Mouse (Mus musculus): ENCODE measurements around the gene Sgta. TPM values are rescaled to one million over a fixed set of nuclear protein-coding genes. Genes with fewer than 3 reads are reported as not detected.
"Not testable (repeated sequence)": the region's sequence is repeated elsewhere in the genome, so short reads cannot be mapped to it uniquely, and the experiment has no call there.

Sgta gene
- polyA plus RNA-seq, 1 experiment from 2014 or later, result 124 TPM

DNA sequence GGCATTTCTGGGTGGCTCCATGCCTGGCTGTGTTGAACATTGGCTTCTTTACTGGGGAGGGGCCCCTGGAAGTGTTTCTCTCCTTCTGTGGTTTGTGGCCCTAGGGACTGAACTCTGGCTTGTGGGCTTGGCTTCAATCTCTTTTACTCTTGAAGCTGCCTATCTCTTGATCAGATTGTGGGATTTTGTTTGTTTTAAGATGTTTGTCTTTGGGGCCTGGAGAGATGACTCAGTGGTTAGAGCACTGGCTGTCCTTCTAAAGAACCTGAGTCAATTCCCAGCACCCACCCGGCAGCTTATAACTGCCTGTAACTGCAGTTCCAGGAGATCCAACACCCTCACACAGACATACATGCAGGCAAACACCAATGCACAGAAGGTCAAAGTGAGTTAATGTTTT, 16.4 kb upstream of the Sgta start:
- H3K27ac ChIP-seq (ENCODE audit: low read depth, low read length), result no peak overlapping the region
- no peaks in the 10 kb centered on the region for H3K4me1 ChIP-seq (replicated peaks; ENCODE audit: control insufficient read depth, insufficient read depth, low read length)
- WGBS, result 65% methylated on average over 1 of the region's 1 CpGs
- H3K36me3 ChIP-seq (ENCODE audit: control insufficient read depth, insufficient read depth), result peaks cover 55% of the 10 kb centered on the region; the same call in 1 of the 2 replicates
- no peaks in the 10 kb centered on the region for H3K27me3 ChIP-seq (replicated peaks; ENCODE audit: control insufficient read depth, insufficient read depth, low read length)
- ATAC-seq, result no peak
- H3K4me3 ChIP-seq (ENCODE audit: low read depth, low read length), result no peak overlapping the region
- H3K9me3 ChIP-seq (ENCODE audit: control insufficient read depth), result no peaks in the 10 kb centered on the region
- TF ChIP-seq CTCF (IDR thresholded peaks at IDR 0.05; ENCODE audit: low read depth), result no peak
- no peak overlapping the region for H3K9ac ChIP-seq (ENCODE audit: low read depth, low read length)
- no peak overlapping the region for H3K4me2 ChIP-seq (replicated peaks; ENCODE audit: low read depth)

DNA sequence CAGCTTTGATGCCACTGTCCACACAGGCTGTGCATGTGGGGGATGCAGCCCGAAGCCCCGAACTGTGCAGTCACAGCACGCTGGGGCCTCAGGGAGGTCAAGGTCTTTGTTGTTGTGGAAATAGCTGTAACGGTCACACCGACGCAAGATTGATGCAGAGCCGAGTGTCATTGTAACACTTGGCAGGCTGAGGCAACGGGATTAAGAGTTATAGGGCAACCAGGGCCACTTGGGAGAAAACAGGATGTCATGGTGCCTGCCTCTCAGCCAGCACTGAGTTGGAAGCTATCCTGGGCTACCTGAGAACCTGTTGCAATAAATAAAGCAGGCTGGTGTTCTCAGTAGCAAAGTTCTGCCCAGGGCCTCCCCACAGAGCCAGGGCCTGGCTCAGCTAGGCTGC, 15.8 kb upstream of the Sgta start:
- Histone ChIP-seq H3K4me3 (ENCODE audit: low read depth, low read length) (no peak overlapping the region), H3K36me3 (ENCODE audit: control insufficient read depth, insufficient read depth) (peaks cover 49% of the 10 kb centered on the region; the same call in 1 of the 2 replicates), H3K9ac (ENCODE audit: low read depth, low read length) (no peak overlapping the region), H3K9me3 (ENCODE audit: control insufficient read depth) (no peaks in the 10 kb centered on the region), H3K4me1 (replicated peaks; ENCODE audit: control insufficient read depth, insufficient read depth, low read length) (no peaks in the 10 kb centered on the region; the same call in 1 of the 2 replicates), H3K27me3 (replicated peaks; ENCODE audit: control insufficient read depth, insufficient read depth, low read length) (no peaks in the 10 kb centered on the region), H3K4me2 (replicated peaks; ENCODE audit: low read depth) (no peak overlapping the region), H3K27ac (ENCODE audit: low read depth, low read length) (no peak overlapping the region)
- 78% methylated on average over 8 of the region's 8 CpGs for WGBS
- ATAC-seq, result no peak
- TF ChIP-seq CTCF (IDR thresholded peaks at IDR 0.05; ENCODE audit: low read depth), result no peak

DNA sequence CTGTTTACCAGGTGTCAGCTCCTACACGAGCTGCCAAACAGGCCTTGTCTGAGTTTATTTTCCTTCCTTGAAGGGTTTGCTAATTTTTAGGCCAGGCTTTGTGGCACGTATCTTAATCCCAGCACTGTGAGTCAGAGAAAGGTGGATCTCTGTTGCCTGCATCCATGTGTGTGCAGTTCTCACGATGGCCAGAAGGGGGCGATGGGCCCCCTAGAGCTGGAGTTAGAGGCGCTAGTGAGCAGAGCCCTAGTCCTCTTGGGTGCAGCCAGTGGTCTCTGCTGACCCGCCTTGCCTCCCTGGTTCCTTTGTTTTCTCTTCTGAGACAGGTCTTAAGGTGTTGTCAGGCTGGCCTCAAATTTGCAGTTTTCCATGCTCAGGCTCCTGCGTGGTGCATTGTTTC, 13.5 kb upstream of the Sgta start:
- Histone ChIP-seq H3K9me3 (ENCODE audit: control insufficient read depth) (no peaks in the 10 kb centered on the region), H3K9ac (ENCODE audit: low read depth, low read length) (no peak overlapping the region), H3K4me1 (replicated peaks; ENCODE audit: control insufficient read depth, insufficient read depth, low read length) (peaks cover 3% of the 10 kb centered on the region; the same call in 1 of the 2 replicates), H3K4me3 (ENCODE audit: low read depth, low read length) (no peak overlapping the region), H3K27me3 (replicated peaks; ENCODE audit: control insufficient read depth, insufficient read depth, low read length) (no peaks in the 10 kb centered on the region), H3K36me3 (ENCODE audit: control insufficient read depth, insufficient read depth) (peaks cover 31% of the 10 kb centered on the region; the same call in 1 of the 2 replicates), H3K4me2 (replicated peaks; ENCODE audit: low read depth) (no peak overlapping the region), H3K27ac (ENCODE audit: low read depth, low read length) (no peak overlapping the region; the same call in 1 of the 2 replicates)
- WGBS, result 66% methylated on average over 7 of the region's 7 CpGs
- TF ChIP-seq CTCF (IDR thresholded peaks at IDR 0.05; ENCODE audit: low read depth), result peak; percentile 73
- ATAC-seq, result no peak

DNA sequence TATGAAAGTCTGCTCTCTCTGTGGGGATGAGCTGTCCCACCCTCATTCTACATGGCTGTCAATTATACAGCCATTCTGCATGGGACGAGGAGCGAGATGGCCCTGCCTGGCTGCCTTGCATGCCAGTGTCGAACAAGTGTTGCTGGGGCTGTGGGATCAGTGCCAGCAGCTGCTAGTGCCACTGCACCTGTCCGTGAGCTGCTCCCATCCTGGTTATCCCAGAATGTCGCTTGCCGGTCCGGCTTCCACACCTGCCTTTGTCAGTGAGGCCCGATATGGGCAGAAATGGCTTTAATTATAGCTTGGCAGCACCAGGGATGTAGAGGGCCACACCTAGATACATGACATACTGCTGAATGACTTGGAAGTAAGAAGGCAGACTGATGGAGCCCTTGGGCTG, 12.3 kb upstream of the Sgta start:
- WGBS, result 90% methylated on average over 8 of the region's 8 CpGs
- Histone ChIP-seq H3K9me3 (ENCODE audit: control insufficient read depth) (no peaks in the 10 kb centered on the region), H3K4me3 (ENCODE audit: low read depth, low read length) (no peak overlapping the region), H3K36me3 (ENCODE audit: control insufficient read depth, insufficient read depth) (peaks cover 21% of the 10 kb centered on the region; the same call in 1 of the 2 replicates), H3K4me2 (replicated peaks; ENCODE audit: low read depth) (no peak overlapping the region), H3K27ac (ENCODE audit: low read depth, low read length) (no peak overlapping the region), H3K27me3 (replicated peaks; ENCODE audit: control insufficient read depth, insufficient read depth, low read length) (no peaks in the 10 kb centered on the region), H3K9ac (ENCODE audit: low read depth, low read length) (no peak overlapping the region), H3K4me1 (replicated peaks; ENCODE audit: control insufficient read depth, insufficient read depth, low read length) (peaks cover 3% of the 10 kb centered on the region; the same call in 1 of the 2 replicates)
- no peak for TF ChIP-seq CTCF (IDR thresholded peaks at IDR 0.05; ENCODE audit: low read depth)
- no peak for ATAC-seq

- H3K9ac ChIP-seq (ENCODE audit: low read depth, low read length), result peak within 1 kb of the TSS; percentile 62
- no peaks in the 10 kb centered on the region for H3K27me3 ChIP-seq (replicated peaks; ENCODE audit: control insufficient read depth, insufficient read depth, low read length)
- peaks cover 3% of the 10 kb centered on the region; the same call in 1 of the 2 replicates for H3K4me1 ChIP-seq (replicated peaks; ENCODE audit: control insufficient read depth, insufficient read depth, low read length)
- H3K4me3 ChIP-seq (ENCODE audit: low read depth, low read length), result peak within 1 kb of the TSS; percentile 58
- peak within 1 kb of the TSS; percentile 91 for H3K4me2 ChIP-seq (replicated peaks; ENCODE audit: low read depth)
- peaks cover 12% of the 10 kb centered on the region; the same call in 1 of the 2 replicates for H3K36me3 ChIP-seq (ENCODE audit: control insufficient read depth, insufficient read depth)
- no peak within 1 kb of the TSS for H3K27ac ChIP-seq (ENCODE audit: low read depth, low read length)
- no peaks in the 10 kb centered on the region for H3K9me3 ChIP-seq (ENCODE audit: control insufficient read depth)
- under 1% methylated on average over 35 of the region's 35 CpGs for WGBS
- no peak; the same call in 1 of the 2 replicates for TF ChIP-seq CTCF (IDR thresholded peaks at IDR 0.05; ENCODE audit: low read depth)
- ATAC-seq, result peak; percentile 88
Measured at GRCm38 (mm10) chr10:81069836-81070235, 9.9 kb upstream of the Sgta start, which contains the start of gene Thop1. Gene Thop1 (plus strand): TSS chr10:81070035.

GRCm38 (mm10) chr10:81068706-81069105, 8.7 kb upstream of the Sgta start:
- 71% methylated on average over 5 of the region's 5 CpGs for WGBS
- H3K27ac ChIP-seq (ENCODE audit: low read depth, low read length), result peak overlapping the region; percentile 81
- TF ChIP-seq CTCF (IDR thresholded peaks at IDR 0.05; ENCODE audit: low read depth), result no peak
- H3K4me3 ChIP-seq (ENCODE audit: low read depth, low read length), result no peak overlapping the region
- no peak overlapping the region for H3K9ac ChIP-seq (ENCODE audit: low read depth, low read length)
- no peaks in the 10 kb centered on the region for H3K9me3 ChIP-seq (ENCODE audit: control insufficient read depth)
- ATAC-seq, result no peak
- no peak overlapping the region for H3K4me2 ChIP-seq (replicated peaks; ENCODE audit: low read depth)
- peaks cover under 1% of the 10 kb centered on the region; the same call in 1 of the 2 replicates for H3K36me3 ChIP-seq (ENCODE audit: control insufficient read depth, insufficient read depth)
- H3K27me3 ChIP-seq (replicated peaks; ENCODE audit: control insufficient read depth, insufficient read depth, low read length), result no peaks in the 10 kb centered on the region
- peaks cover 3% of the 10 kb centered on the region; the same call in 1 of the 2 replicates for H3K4me1 ChIP-seq (replicated peaks; ENCODE audit: control insufficient read depth, insufficient read depth, low read length)

DNA sequence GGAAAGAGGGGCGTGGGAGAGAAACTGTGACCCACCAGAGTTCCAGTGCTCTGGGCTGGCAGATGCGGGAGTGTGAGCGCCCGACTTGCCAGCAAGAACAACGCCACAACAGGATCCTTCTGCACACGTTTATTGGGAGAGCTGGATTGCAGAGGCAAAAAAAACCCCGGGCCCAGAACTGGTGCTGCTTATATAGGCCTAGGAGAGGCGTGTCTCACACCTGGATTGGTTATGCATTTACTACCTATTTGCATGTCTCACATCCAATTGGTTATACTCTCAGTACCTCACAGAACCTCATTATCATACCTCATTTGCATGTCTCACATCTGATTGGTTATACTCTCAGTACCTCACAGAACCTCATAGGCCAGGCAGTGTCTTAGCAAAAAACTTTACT, 4.5 kb upstream of the Sgta start:
- H3K36me3 ChIP-seq (ENCODE audit: control insufficient read depth, insufficient read depth); H3K9me3 ChIP-seq (ENCODE audit: control insufficient read depth); H3K4me3 ChIP-seq (ENCODE audit: low read depth, low read length); H3K27me3 ChIP-seq (replicated peaks; ENCODE audit: control insufficient read depth, insufficient read depth, low read length); H3K9ac ChIP-seq (ENCODE audit: low read depth, low read length); H3K4me2 ChIP-seq (replicated peaks; ENCODE audit: low read depth); H3K27ac ChIP-seq (ENCODE audit: low read depth, low read length); H3K4me1 ChIP-seq (replicated peaks; ENCODE audit: control insufficient read depth, insufficient read depth, low read length); ATAC-seq: not testable (repeated sequence)
- 92% methylated on average over 8 of the region's 8 CpGs for WGBS
